Mouse (Mus musculus): ENCODE measurements around the gene Ddx60. TPM values are rescaled to one million over a fixed set of nuclear protein-coding genes. Genes with fewer than 3 reads are reported as not detected.

The Ddx60 gene
- polyA plus RNA-seq (2014; fragmentation: Illumina TruSeq; extraction: RNeasy Lipid Tissue Mini Kit (QIAGEN cat#74804); ENCODE audit: low read depth, low replicate concordance): 3.6 TPM

GRCm38 (mm10) chr8:61927777-61928494, at the start of gene Ddx60:
Gene Ddx60, plus strand, starts transcription at chr8:61928087.

GRCm38 (mm10) chr8:61902521-61902920, 25.4 kb upstream of the Ddx60 start, which contains the start of gene Palld:
Gene Palld, minus strand, starts transcription at chr8:61902690.

Other genes starting within 250 kb of the Ddx60 start
- gene Palld, start 25.4 kb upstream of the Ddx60 start, polyA plus RNA-seq (2014; fragmentation: Illumina TruSeq; extraction: RNeasy Lipid Tissue Mini Kit (QIAGEN cat#74804); ENCODE audit: low read depth, low replicate concordance): 9.0 TPM
- not detected for gene Anxa10, start 195.1 kb downstream of the Ddx60 start, polyA plus RNA-seq (2014; fragmentation: Illumina TruSeq; extraction: RNeasy Lipid Tissue Mini Kit (QIAGEN cat#74804); ENCODE audit: low read depth, low replicate concordance)

Data from testis, adult 10 weeks (tissue).